Mouse (Mus musculus): Measurements from ENCODE around the gene Pnmal1. TPM values are rescaled to one million over a fixed set of nuclear protein-coding genes. Genes with fewer than 3 reads are reported as not detected.

Pnmal1 gene
- 37.0 and 40.8 TPM in 2 replicates for polyA plus RNA-seq (2015; fragmentation: Nextera tagmentation; extraction: Ambion mirVana)

DNA sequence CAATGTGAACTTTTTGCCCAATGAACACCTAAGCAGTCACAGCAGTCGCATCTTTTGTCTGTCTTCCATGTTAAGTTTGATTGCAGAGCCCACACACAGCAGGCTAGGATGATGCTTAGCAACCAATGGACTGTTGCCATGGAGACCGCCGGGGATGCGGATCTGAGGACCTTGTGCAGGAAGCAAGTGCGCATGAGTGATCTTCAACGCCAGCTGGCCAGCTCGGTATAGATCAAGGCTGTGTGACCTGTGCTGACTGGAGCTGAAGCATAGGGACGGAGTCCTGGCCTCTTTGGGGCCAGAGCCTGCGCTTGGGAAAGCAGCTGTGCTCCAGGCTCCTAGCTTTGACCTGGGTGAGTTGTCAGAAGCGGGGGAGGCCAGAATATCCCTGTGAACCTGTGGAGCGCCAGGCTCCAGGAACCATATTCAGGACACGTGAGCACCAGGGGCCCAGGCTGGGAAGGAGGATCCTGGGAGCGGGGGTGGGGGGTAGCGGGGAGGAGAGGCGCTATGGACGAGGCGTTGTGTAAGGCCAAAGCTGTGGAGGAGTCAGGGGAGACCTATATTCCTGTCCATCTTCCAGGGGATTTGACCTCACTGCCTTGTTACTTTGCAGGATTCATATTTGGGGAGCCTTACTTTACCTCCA is at the start of gene Pnmal1:
Pnmal1 (plus strand) TSS at position 141 of the 649 bp plus-strand sequence.
- peak within 1 kb of the TSS; percentile 94 for H3K27ac ChIP-seq
- H3K9me3 ChIP-seq (replicated peaks), result no peaks in the 10 kb centered on the region; the same call in 1 of the 2 replicates
- peak within 1 kb of the TSS; percentile 44 for H3K4me3 ChIP-seq
- 5% methylated on average over 17 of the region's 17 CpGs for WGBS
- peaks cover 57% of the 10 kb centered on the region for H3K4me1 ChIP-seq
- ATAC-seq, result peak; percentile 95
- peak within 1 kb of the TSS; percentile 72 for H3K4me2 ChIP-seq
- peaks cover 15% of the 10 kb centered on the region for H3K36me3 ChIP-seq (ENCODE audit: poor library complexity, severe bottlenecking)
- peak within 1 kb of the TSS; percentile 65 for H3K9ac ChIP-seq
- no peaks in the 10 kb centered on the region for H3K27me3 ChIP-seq

DNA sequence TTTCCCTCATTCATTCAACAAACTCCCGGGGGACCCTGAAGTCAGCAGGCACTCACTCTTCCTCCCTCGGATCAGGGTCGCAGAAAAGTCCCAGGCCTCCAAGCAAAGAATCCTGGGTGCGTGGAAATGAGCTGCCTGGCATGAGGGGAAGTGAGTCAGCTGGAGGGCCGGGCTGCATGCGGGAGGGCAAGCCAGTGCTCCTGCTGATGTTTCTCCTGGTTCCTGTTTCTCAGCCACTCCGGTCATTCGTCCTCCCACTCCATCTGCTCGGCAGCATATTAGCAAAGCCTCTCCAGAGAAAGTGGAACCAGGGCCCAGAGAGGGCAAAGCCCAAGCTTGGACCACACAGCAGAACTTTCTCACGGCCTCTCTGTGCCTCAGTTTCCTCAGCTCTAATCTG is 49.6 kb upstream of the Pnmal1 start:
- no peaks in the 10 kb centered on the region for H3K27me3 ChIP-seq
- no peak overlapping the region for H3K4me3 ChIP-seq
- no peaks in the 10 kb centered on the region for H3K9me3 ChIP-seq (replicated peaks)
- peaks cover 3% of the 10 kb centered on the region; the same call in 1 of the 2 replicates for H3K4me1 ChIP-seq
- H3K4me2 ChIP-seq, result no peak overlapping the region
- no peak overlapping the region for H3K9ac ChIP-seq
- no peak for ATAC-seq
- 66% methylated on average over 10 of the region's 10 CpGs for whole genome bisulfite sequencing
- H3K27ac ChIP-seq, result no peak overlapping the region
- H3K36me3 ChIP-seq (ENCODE audit: poor library complexity, severe bottlenecking), result peaks cover 11% of the 10 kb centered on the region

- no peaks in the 10 kb centered on the region for H3K27me3 ChIP-seq
- H3K4me3 ChIP-seq, result no peak overlapping the region
- WGBS, result 95% methylated on average over 3 of the region's 3 CpGs
- no peaks in the 10 kb centered on the region for H3K4me1 ChIP-seq
- ATAC-seq, result no peak
- H3K36me3 ChIP-seq (ENCODE audit: poor library complexity, severe bottlenecking), result peaks cover 31% of the 10 kb centered on the region
- no peak overlapping the region for H3K9ac ChIP-seq
- no peak overlapping the region for H3K27ac ChIP-seq
- no peak overlapping the region for H3K4me2 ChIP-seq
- no peaks in the 10 kb centered on the region for H3K9me3 ChIP-seq (replicated peaks)
These were observed 47.6 kb upstream of the Pnmal1 start for GRCm38 (mm10) chr7:16911904-16912303.

DNA sequence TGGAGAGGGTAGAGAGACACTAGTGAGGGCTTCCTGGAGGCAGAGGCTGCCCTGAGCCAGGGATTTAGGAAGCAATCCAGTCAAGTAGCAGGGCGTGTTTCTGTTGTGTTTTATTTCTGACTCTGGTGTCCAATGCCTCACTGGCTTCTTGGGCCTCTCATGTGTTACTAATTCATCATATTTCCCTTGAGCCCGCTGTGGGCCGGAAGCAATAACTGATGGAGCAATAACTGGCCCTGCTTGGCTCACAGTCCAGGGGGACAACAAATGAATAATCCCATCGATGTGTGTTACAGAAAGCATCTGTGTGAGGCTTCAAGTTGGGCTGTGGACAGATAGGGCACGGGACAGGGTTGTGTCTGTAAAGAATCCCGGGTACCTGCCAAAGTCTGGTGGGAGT is 47.1 kb upstream of the Pnmal1 start:
- no peak overlapping the region for H3K27ac ChIP-seq
- no peaks in the 10 kb centered on the region for H3K27me3 ChIP-seq
- ATAC-seq, result no peak
- H3K4me3 ChIP-seq, result no peak overlapping the region
- 88% methylated on average over 6 of the region's 6 CpGs for WGBS
- H3K9me3 ChIP-seq (replicated peaks), result no peaks in the 10 kb centered on the region
- H3K9ac ChIP-seq, result no peak overlapping the region
- no peak overlapping the region for H3K4me2 ChIP-seq
- peaks cover 35% of the 10 kb centered on the region for H3K36me3 ChIP-seq (ENCODE audit: poor library complexity, severe bottlenecking)
- no peaks in the 10 kb centered on the region for H3K4me1 ChIP-seq

GRCm38 (mm10) chr7:16913806-16914452 is 45.5 kb upstream of the Pnmal1 start:
- Histone ChIP-seq H3K9ac (no peak overlapping the region), H3K27ac (no peak overlapping the region), H3K27me3 (no peaks in the 10 kb centered on the region), H3K4me2 (no peak overlapping the region), H3K4me1 (peaks cover 9% of the 10 kb centered on the region; the same call in 1 of the 2 replicates), H3K36me3 (ENCODE audit: poor library complexity, severe bottlenecking) (peaks cover 51% of the 10 kb centered on the region), H3K4me3 (no peak overlapping the region), H3K9me3 (replicated peaks) (no peaks in the 10 kb centered on the region)
- peak; percentile 68 for ATAC-seq
- WGBS, result 41% methylated on average over 10 of the region's 10 CpGs

- H3K36me3 ChIP-seq (ENCODE audit: poor library complexity, severe bottlenecking), result peaks cover 59% of the 10 kb centered on the region
- no peak overlapping the region for H3K9ac ChIP-seq
- WGBS, result 87% methylated on average over 18 of the region's 18 CpGs
- H3K9me3 ChIP-seq (replicated peaks), result no peaks in the 10 kb centered on the region
- H3K27me3 ChIP-seq, result no peaks in the 10 kb centered on the region
- no peak overlapping the region for H3K4me3 ChIP-seq
- no peak overlapping the region for H3K4me2 ChIP-seq
- ATAC-seq, result peak; percentile 13; the same call in 1 of the 2 replicates
- peaks cover 16% of the 10 kb centered on the region for H3K4me1 ChIP-seq
- H3K27ac ChIP-seq, result no peak overlapping the region
These were observed 44.8 kb upstream of the Pnmal1 start for GRCm38 (mm10) chr7:16914453-16915343.

DNA sequence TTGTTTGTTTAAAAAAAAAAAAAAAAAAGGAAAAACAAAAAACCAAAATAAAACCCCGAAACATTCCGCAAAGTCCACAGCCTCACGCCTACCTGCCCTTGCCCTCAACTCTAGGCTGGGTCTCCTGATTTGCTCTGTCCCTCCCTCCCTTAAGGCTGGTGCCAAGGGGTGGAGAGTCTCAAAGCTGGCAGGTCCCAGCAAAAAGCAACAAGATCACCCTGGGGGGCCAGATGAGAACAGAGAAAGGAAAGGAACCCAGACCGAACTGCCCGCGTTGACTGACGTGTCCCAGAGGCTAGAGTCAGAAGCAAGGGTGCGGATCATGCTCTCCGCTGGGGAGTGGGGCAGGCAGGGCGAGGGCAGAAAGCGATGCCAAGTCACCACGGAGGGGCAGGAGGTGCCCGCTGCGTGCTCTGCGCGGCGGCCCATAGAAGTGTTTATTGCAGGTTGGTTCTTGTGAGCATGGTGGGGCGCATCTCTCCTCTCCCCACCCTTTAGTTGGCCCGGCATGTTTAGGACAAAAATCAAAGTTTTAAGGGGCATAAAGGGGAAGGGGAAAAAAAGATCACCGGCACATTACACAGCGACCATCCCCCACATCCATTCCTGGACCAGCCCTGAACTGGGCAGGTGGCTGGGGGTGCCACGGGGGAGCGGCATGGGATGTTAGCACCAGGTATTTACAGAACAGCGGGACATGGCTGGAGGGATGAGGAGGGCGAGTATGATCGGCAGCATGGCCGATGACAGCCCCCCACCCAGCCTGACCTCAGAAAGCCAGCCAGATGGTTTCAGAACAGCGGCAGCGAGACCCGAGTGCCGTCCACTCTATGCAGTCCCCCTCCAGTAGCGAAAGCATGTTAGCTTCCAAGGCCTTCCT is 43.8 kb upstream of the Pnmal1 start:
- no peak overlapping the region for H3K4me2 ChIP-seq
- peaks cover 59% of the 10 kb centered on the region for H3K36me3 ChIP-seq (ENCODE audit: poor library complexity, severe bottlenecking)
- no peak overlapping the region for H3K9ac ChIP-seq
- H3K4me1 ChIP-seq, result peaks cover 26% of the 10 kb centered on the region
- no peak overlapping the region for H3K27ac ChIP-seq
- H3K9me3 ChIP-seq (replicated peaks), result no peaks in the 10 kb centered on the region
- no peak overlapping the region for H3K4me3 ChIP-seq
- 92% methylated on average over 32 of the region's 32 CpGs for WGBS
- ATAC-seq, result no peak
- H3K27me3 ChIP-seq, result no peaks in the 10 kb centered on the region

DNA sequence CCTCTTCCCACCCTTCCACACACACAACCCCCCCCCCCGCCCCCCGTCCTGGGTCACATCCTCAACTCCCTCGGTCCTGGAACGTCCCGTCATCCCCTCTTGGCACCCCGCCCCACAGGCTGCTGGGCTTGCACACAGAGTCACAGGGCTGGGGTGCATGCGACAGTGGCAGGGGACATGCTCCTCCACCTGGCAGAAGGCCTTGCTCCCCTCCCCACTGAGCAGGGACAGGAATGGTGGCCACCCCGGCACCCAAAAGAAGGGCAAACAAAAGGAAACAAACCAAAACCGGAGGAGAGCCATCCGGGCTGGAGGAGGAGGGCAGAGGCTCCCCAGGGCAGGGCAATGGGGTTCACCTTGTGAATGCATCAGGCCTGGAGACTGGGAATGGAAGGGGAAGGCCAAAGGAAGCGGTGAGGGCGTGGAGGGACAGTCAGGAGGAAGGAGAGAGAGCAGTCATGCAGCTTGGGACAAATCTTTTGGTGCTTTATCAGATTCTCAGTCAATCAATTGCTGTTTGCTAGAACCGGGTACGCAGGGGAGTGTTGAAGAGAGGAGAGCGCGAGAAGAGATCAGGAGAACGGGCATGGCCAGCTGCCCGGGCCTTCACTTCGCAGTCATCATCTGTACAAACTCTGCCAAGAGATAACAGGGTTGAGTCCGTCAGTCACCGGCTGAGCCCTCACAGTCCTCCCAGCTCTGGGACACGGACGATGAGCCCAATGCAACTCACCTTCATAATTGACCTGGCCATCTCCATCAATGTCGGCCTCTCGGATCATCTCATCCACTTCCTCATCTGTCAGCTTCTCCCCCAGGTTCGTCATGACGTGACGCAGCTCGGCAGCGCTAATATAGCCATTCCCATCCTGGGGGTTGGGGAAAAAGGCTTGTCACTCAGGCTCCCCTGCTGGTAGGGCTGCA is 42.9 kb upstream of the Pnmal1 start:
- Histone ChIP-seq H3K9me3 (replicated peaks) (no peaks in the 10 kb centered on the region), H3K9ac (no peak overlapping the region), H3K4me2 (no peak overlapping the region), H3K4me3 (no peak overlapping the region), H3K4me1 (peaks cover 35% of the 10 kb centered on the region), H3K27me3 (no peaks in the 10 kb centered on the region), H3K27ac (no peak overlapping the region), H3K36me3 (ENCODE audit: poor library complexity, severe bottlenecking) (peaks cover 64% of the 10 kb centered on the region)
- 87% methylated on average over 30 of the region's 30 CpGs for WGBS
- no peak for ATAC-seq

GRCm38 (mm10) chr7:16917447-16917846 is 42.0 kb upstream of the Pnmal1 start:
- H3K4me1 ChIP-seq, result peaks cover 43% of the 10 kb centered on the region
- no peaks in the 10 kb centered on the region for H3K27me3 ChIP-seq
- H3K4me2 ChIP-seq, result no peak overlapping the region
- no peak overlapping the region for H3K27ac ChIP-seq
- no peak overlapping the region for H3K9ac ChIP-seq
- no peaks in the 10 kb centered on the region for H3K9me3 ChIP-seq (replicated peaks)
- 88% methylated on average over 11 of the region's 11 CpGs for WGBS
- H3K36me3 ChIP-seq (ENCODE audit: poor library complexity, severe bottlenecking), result peaks cover 64% of the 10 kb centered on the region
- ATAC-seq, result no peak
- no peak overlapping the region for H3K4me3 ChIP-seq

DNA sequence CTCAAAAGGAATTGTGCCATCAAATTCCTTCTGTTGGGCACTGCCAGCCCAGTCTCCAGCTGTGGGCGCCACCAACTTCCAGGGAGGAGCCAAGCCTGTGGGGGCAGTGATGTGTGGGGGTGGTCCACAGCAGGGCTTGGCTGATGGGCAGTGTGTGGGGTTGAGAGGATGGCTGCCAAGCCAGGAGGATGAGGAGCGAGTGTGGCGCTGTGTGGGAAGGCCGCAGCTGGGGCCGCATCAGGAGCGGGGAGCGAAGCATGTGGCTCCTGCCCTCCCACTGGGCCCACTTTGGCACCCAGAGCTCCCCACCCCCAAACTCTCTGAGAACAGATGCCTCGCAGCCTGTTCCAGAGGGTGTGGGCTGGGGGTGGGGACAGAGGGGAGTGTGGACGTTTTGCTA is 41.5 kb upstream of the Pnmal1 start:
- no peak overlapping the region for H3K9ac ChIP-seq
- H3K9me3 ChIP-seq (replicated peaks), result no peaks in the 10 kb centered on the region
- no peak overlapping the region for H3K4me3 ChIP-seq
- H3K27ac ChIP-seq, result no peak overlapping the region
- H3K4me2 ChIP-seq, result no peak overlapping the region
- ATAC-seq, result no peak
- peaks cover 64% of the 10 kb centered on the region for H3K36me3 ChIP-seq (ENCODE audit: poor library complexity, severe bottlenecking)
- H3K27me3 ChIP-seq, result no peaks in the 10 kb centered on the region
- 83% methylated on average over 9 of the region's 9 CpGs for WGBS
- peaks cover 49% of the 10 kb centered on the region for H3K4me1 ChIP-seq
